Mouse (Mus musculus): Measurements from ENCODE around the gene Eipr1. TPM values are rescaled to one million over a fixed set of nuclear protein-coding genes. Genes with fewer than 3 reads are reported as not detected.

Gene Eipr1
- polyA plus RNA-seq, 1 experiment from 2014 or later = 79.2 TPM

DNA sequence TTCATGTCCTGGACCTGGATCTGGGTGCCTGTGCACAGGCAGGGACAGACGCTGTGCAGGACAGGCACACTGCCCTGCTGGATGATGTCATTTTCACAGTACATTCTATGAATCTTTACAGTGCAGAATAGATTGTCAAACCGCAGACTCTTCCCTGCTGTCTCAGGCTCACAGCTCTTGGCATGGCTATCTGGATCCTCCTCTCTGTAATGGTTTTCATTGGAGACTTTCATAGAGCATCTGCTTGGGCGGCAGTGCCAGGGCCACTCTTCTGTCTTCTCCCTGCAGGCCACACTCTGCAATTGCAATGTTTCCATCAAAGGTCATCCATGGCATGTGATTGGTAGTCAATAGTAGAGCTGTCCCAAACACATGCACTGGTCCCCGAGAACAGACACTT, 117.2 kb downstream of the Eipr1 start:
- H3K27ac ChIP-seq = no peak overlapping the region

DNA sequence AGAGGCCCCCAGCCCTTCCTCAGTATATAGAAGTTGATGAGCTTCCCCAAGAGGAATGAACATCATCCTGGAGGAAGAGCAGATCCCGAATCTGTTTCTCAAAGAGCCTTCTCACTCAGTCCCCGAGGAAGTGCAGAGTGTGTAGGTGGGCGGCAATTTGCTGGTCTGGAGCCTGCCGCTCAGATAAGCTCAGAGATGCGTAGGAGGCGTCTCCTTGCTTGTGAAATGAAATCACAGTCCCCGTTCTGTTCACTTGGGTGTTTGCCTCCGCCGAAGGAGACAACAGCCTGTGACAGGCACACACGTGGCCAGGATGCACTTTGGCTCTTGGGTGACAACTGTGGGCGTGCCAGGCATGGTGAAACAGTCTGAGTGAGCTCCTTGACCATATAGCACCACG, 120.7 kb downstream of the Eipr1 start:
- H3K9ac ChIP-seq = no peak overlapping the region

More for the DNA sequence above, 117.2 kb downstream of the Eipr1 start:
- no peak for ATAC-seq (replicated peaks)
- peaks cover 17% of the 10 kb centered on the region for H3K4me1 ChIP-seq
- no peak overlapping the region for H3K9ac ChIP-seq
- WGBS = 94% methylated on average over 4 of the region's 4 CpGs
- H3K36me3 ChIP-seq (replicated peaks) = 0 out of 2 replicates have a peak, but pooled peaks cover 3% of the 10 kb centered on the region
- no peak overlapping the region for H3K4me3 ChIP-seq
- H3K4me2 ChIP-seq = no peak overlapping the region
- H3K27me3 ChIP-seq (replicated peaks) = no peaks in the 10 kb centered on the region
- H3K9me3 ChIP-seq = no peaks in the 10 kb centered on the region

DNA sequence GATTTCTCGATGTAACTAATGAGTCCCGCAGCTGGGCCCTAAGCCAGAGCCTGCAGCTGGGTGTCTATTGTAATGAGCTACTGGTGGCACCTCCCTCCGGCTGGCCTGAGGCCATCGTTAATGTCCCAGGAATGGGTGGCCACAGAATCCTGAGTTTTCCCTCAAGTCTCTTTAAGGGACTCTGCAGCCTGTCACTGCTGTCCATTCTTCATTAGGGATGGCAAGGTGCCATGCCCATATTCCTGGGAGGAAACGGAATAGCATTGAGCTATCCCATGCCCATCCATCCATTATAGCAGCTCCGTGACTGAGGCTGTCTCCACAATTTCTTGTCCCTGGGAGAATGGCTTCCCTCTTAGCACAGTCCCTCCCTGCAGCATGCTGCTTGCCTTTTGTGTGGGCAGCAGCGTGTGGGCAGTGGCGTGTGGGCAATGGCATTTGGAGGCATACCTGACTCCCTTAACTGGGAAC, 123.2 kb downstream of the Eipr1 start:
- peak overlapping the region; percentile 71 for H3K27ac ChIP-seq
- WGBS = 47% methylated on average over 8 of the region's 8 CpGs
- no peaks in the 10 kb centered on the region for H3K27me3 ChIP-seq (replicated peaks)
- H3K4me1 ChIP-seq = peaks cover 23% of the 10 kb centered on the region
- no peaks in the 10 kb centered on the region for H3K9me3 ChIP-seq
- no peaks in the 10 kb centered on the region for H3K36me3 ChIP-seq (replicated peaks)
- no peak overlapping the region for H3K4me3 ChIP-seq
- no peak overlapping the region for H3K4me2 ChIP-seq
- ATAC-seq (replicated peaks) = peak; percentile 54
- no peak overlapping the region for H3K9ac ChIP-seq

More for the DNA sequence above, 120.7 kb downstream of the Eipr1 start:
- ATAC-seq (replicated peaks) = no peak
- 0 out of 2 replicates have a peak overlapping the region, but pooled peaks have one; percentile 30 for H3K27ac ChIP-seq
- no peak overlapping the region for H3K4me2 ChIP-seq
- no peaks in the 10 kb centered on the region for H3K27me3 ChIP-seq (replicated peaks)
- H3K4me3 ChIP-seq = no peak overlapping the region
- H3K36me3 ChIP-seq (replicated peaks) = no peaks in the 10 kb centered on the region
- no peaks in the 10 kb centered on the region for H3K9me3 ChIP-seq
- peaks cover 15% of the 10 kb centered on the region for H3K4me1 ChIP-seq
- WGBS = 86% methylated on average over 12 of the region's 12 CpGs

DNA sequence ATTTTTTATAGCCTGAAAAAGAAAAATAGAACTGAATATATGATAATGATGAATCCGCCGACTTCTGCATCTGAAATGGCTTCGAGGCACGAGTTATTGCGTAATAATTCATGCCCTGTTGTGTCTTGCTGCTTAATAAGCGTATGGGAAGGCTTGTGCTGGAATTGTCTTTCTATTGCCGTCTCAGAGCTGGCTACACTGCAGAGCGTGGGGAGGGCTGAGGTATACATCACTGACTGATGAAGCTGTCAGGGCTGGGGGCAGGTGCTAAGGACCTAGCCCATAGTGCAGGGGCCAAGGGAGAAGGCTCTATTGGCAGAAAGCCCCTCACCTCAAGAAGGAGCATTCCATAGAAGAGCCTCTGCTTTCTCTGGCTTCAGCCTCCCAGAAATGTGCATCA, 123.9 kb downstream of the Eipr1 start:
- Histone ChIP-seq H3K4me1 (peaks cover 29% of the 10 kb centered on the region), H3K4me2 (no peak overlapping the region), H3K9ac (no peak overlapping the region), H3K9me3 (no peaks in the 10 kb centered on the region), H3K36me3 (replicated peaks) (no peaks in the 10 kb centered on the region), H3K27me3 (replicated peaks) (no peaks in the 10 kb centered on the region), H3K27ac (peak overlapping the region; percentile 76), H3K4me3 (no peak overlapping the region)
- ATAC-seq (replicated peaks) = no peak
- 57% methylated on average over 8 of the region's 8 CpGs for WGBS

DNA sequence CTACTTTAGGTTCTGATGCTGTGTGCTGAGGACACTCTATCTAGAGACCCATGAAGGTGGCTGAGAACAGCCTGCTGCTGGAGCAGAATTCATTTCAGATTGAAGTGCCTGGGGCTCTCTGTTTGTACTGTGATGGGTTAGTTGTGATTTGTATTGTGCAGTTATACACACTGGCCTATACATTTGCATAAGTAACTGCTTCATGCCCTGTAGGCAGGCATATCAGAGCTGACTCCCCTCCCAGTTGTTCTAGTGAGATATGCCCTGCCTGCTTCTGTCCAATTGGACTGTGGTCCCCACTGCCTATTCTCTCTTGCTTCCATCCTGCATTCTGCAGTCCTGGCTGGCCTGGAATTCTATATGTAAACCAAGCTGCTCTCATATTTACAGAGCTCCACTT, 128.9 kb downstream of the Eipr1 start:
- peak; percentile 53 for ATAC-seq (replicated peaks)
- Histone ChIP-seq H3K27ac (peak overlapping the region; percentile 76), H3K9ac (no peak overlapping the region; the same call in 1 of the 2 replicates), H3K4me1 (peaks cover 25% of the 10 kb centered on the region), H3K9me3 (no peaks in the 10 kb centered on the region), H3K4me2 (no peak overlapping the region), H3K27me3 (replicated peaks) (no peaks in the 10 kb centered on the region), H3K4me3 (no peak overlapping the region), H3K36me3 (replicated peaks) (no peaks in the 10 kb centered on the region)

DNA sequence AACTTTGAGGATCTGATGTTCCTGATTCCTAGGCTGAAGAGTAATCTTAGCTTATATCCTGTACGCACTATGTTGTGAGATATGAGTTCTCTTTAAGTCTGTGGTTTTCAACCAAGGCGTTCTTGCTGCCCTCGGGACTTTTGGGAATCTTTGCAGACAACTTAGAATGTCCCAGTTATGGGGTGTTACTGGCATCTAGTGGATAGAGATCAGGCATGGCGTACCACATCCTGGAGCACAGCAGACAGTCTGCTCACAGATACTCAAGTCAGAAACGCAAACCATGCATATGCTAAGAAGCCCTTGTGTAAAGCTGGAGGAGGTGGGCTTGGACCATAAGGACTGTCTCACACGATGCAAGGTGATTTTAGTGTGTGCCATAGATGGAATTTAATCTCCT, 136.1 kb downstream of the Eipr1 start:
- WGBS = 83% methylated on average over 6 of the region's 6 CpGs
- Histone ChIP-seq H3K36me3 (replicated peaks) (no peaks in the 10 kb centered on the region), H3K27me3 (replicated peaks) (no peaks in the 10 kb centered on the region), H3K9me3 (no peaks in the 10 kb centered on the region), H3K4me3 (no peak overlapping the region), H3K27ac (peak overlapping the region; percentile 80; the same call in 1 of the 2 replicates), H3K4me2 (no peak overlapping the region), H3K4me1 (peaks cover 27% of the 10 kb centered on the region), H3K9ac (no peak overlapping the region)
- no peak for ATAC-seq (replicated peaks)

DNA sequence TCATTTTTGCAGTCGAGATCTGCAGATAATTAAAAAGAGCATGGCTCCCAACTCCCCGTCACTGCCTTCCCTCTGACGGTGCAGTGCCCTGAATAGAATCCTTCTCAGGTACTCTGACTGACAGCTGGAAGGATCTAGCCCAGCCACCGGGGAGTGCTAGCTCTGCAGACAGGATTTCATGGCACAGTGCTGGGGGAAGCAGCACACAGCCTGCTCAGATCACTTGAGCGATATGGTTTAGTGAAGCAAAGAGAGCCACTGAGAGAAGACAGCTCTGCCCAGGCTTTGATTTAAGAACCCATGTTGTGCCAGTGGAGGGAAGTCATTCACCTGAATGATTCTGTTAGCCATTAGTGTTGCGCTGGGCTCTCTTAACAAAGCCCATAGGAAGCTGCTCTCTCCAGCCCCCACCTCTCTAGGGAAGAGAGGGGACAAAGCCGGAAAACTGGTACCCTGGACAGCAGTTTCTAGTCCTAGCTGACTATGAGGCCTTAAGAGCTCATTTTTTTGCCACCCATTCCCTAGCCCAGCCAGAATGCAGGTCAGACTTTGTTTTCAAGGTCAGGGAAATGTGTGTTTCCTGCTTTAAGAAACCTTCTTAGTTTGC, 137.6 kb downstream of the Eipr1 start:
- no peaks in the 10 kb centered on the region for H3K27me3 ChIP-seq (replicated peaks)
- H3K27ac ChIP-seq = peak overlapping the region; percentile 80
- no peak overlapping the region for H3K4me3 ChIP-seq
- peak; percentile 81 for ATAC-seq (replicated peaks)
- WGBS = 28% methylated on average over 7 of the region's 7 CpGs
- H3K4me2 ChIP-seq = no peak overlapping the region
- peaks cover 27% of the 10 kb centered on the region for H3K4me1 ChIP-seq
- no peaks in the 10 kb centered on the region for H3K9me3 ChIP-seq
- H3K9ac ChIP-seq = no peak overlapping the region
- H3K36me3 ChIP-seq (replicated peaks) = no peaks in the 10 kb centered on the region

DNA sequence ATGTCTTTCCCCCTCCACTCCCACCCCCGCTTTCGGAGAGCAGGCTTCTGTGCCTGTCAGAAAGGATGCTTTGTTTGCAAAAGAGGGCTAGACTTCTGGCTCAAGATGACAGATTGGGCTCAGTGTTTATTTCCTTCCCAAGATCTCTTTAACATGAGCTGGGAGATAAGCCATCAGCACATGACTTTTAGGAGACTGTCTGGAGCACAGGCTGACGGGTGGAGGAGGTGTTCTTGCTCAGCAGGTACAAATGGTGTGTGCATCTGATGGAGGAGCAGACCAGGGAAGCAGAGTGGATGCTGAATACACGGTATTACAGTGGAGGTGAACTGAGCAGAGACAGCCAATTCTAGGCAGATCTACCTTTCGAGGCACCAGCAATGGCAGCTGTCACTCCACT, 139.9 kb downstream of the Eipr1 start:
- WGBS = 57% methylated on average over 5 of the region's 5 CpGs
- no peak for ATAC-seq (replicated peaks)
- Histone ChIP-seq H3K4me3 (no peak overlapping the region), H3K9me3 (no peaks in the 10 kb centered on the region), H3K27ac (peak overlapping the region; percentile 42; the same call in 1 of the 2 replicates), H3K4me1 (peaks cover 27% of the 10 kb centered on the region), H3K9ac (no peak overlapping the region), H3K4me2 (no peak overlapping the region), H3K36me3 (replicated peaks) (no peaks in the 10 kb centered on the region), H3K27me3 (replicated peaks) (no peaks in the 10 kb centered on the region)

DNA sequence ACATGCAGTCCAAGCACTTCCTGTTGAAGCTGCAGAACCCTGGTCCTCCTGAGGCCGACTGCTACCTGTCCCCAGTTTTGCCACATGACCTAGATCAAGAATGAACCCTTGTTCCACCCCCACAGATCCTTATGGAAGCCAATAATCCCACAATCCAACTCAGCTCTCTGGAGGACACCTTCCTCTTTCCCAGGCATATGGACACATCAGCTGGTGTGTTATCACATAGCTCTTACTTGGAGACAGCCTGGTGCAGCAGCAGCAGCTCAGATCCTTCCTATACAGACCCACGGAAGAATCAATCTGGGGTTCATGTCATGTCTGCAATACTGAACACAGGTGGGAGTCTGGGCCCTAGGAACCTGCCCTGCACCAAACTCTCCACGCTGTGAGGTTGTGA, 145.0 kb downstream of the Eipr1 start:
- 82% methylated on average over 3 of the region's 3 CpGs for WGBS
- ATAC-seq (replicated peaks) = no peak
- no peak overlapping the region for H3K4me3 ChIP-seq
- H3K4me1 ChIP-seq = peaks cover 1% of the 10 kb centered on the region; the same call in 1 of the 2 replicates
- no peak overlapping the region for H3K4me2 ChIP-seq
- no peaks in the 10 kb centered on the region for H3K9me3 ChIP-seq
- H3K27ac ChIP-seq = no peak overlapping the region
- H3K36me3 ChIP-seq (replicated peaks) = no peaks in the 10 kb centered on the region
- H3K9ac ChIP-seq = no peak overlapping the region
- no peaks in the 10 kb centered on the region for H3K27me3 ChIP-seq (replicated peaks)

DNA sequence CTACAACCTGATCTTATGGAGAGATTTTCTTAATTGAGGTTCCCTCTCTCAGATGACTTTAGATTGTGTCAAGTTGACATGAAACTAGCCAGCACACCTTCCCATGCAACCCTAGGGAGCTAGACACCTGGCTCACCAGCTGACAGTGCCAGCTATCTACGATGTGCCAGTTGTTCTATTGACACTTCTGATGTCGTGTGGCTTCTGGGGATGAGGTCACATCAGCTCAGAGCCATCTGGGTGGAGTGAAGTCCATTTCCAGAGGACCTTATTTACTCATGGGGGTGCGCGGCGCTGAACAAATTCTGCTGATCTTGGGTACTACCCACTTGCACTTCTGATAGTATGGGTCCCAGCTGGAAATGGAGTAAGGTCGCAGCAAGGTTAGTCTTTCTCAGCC, 146.7 kb downstream of the Eipr1 start:
- WGBS = 91% methylated on average over 6 of the region's 6 CpGs
- no peak overlapping the region for H3K27ac ChIP-seq
- no peaks in the 10 kb centered on the region for H3K27me3 ChIP-seq (replicated peaks)
- no peak overlapping the region for H3K4me2 ChIP-seq
- no peak overlapping the region for H3K9ac ChIP-seq
- H3K36me3 ChIP-seq (replicated peaks) = no peaks in the 10 kb centered on the region
- ATAC-seq (replicated peaks) = no peak
- H3K4me1 ChIP-seq = no peaks in the 10 kb centered on the region
- no peaks in the 10 kb centered on the region for H3K9me3 ChIP-seq
- no peak overlapping the region for H3K4me3 ChIP-seq

DNA sequence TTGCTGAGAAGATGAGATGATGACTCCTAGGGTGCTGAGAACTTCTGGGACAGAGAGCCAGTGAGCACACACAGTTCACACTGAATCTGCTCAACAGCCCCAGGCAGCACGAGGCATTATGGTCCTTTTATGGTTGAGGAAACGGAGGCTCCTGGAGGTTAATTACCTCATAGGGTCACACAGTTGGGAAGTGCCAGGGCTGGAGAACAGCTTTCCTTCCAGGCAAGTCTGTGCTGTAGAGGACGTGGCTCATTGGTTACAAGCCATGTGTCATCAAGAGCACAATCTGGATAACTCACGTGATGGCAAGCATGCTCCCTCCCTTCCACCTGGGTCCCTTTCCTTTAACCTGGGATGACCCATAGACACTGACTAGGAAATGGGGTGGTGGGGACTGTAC, 148.1 kb downstream of the Eipr1 start:
- Histone ChIP-seq H3K9me3 (no peaks in the 10 kb centered on the region), H3K4me2 (no peak overlapping the region), H3K27ac (no peak overlapping the region), H3K4me3 (no peak overlapping the region), H3K27me3 (replicated peaks) (no peaks in the 10 kb centered on the region), H3K9ac (no peak overlapping the region), H3K4me1 (no peaks in the 10 kb centered on the region), H3K36me3 (replicated peaks) (no peaks in the 10 kb centered on the region)
- ATAC-seq (replicated peaks) = no peak
- 64% methylated on average over 4 of the region's 4 CpGs for WGBS

DNA sequence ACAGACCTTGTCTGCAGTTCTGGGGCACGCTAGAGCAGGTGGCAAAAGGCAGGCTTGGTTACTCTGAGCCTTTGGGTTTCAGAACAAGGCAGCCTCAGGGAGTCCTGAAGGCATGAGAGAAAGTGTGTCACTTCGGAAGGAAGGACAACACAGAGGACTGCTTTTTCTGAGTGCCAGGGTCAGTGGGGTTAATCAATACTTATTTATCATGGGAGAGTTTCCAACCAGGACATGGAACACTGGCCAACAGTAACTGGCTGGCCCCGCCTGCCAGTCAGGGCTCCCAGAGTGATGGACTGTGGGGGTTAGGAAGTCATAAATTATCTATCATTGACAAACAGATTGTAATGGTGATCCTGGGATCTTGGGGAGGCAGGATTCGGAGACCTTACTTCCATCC, 148.7 kb downstream of the Eipr1 start:
- H3K27ac ChIP-seq = no peak overlapping the region
- no peaks in the 10 kb centered on the region for H3K27me3 ChIP-seq (replicated peaks)
- H3K36me3 ChIP-seq (replicated peaks) = no peaks in the 10 kb centered on the region
- no peak overlapping the region for H3K9ac ChIP-seq
- H3K4me1 ChIP-seq = no peaks in the 10 kb centered on the region
- H3K4me2 ChIP-seq = no peak overlapping the region
- H3K9me3 ChIP-seq = no peaks in the 10 kb centered on the region
- ATAC-seq (replicated peaks) = no peak
- WGBS = 87% methylated on average over 4 of the region's 4 CpGs
- no peak overlapping the region for H3K4me3 ChIP-seq

DNA sequence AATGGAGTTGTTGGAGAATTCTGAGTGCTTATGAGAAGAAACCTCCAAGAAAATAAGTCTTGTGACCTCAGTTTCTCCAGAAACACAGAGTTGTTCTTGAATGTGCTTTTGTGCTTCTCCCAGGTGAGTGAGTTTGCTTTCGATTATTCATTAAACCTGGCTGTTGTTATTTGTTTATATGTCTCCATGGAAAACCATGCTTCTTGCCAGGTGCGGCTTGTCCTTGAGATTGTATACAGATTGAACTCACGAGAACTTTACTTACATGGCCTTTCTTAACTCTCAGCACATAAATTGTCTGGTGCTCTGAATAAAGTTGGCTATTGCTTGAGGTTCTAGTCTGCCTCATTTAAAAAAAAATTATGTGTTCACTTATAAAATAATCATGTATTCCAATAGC, 150.5 kb downstream of the Eipr1 start:
- no peaks in the 10 kb centered on the region for H3K27me3 ChIP-seq (replicated peaks)
- H3K9me3 ChIP-seq = no peaks in the 10 kb centered on the region
- no peak overlapping the region for H3K4me2 ChIP-seq
- WGBS = 88% methylated on average over 3 of the region's 3 CpGs
- no peak overlapping the region for H3K27ac ChIP-seq
- H3K36me3 ChIP-seq (replicated peaks) = no peaks in the 10 kb centered on the region
- H3K4me1 ChIP-seq = peaks cover 8% of the 10 kb centered on the region
- no peak for ATAC-seq (replicated peaks)
- no peak overlapping the region for H3K4me3 ChIP-seq
- H3K9ac ChIP-seq = no peak overlapping the region

All from midbrain, embryonic 15.5 days (tissue).